Mouse (Mus musculus): ENCODE results near the gene Samd15.
A peak's percentile ranks its signal among the peaks of the same experiment; 100 is the strongest.
"Not testable (repeated sequence)": the region's sequence is repeated elsewhere in the genome, so short reads cannot be mapped to it uniquely, and the experiment has no call there.

Samd15 gene

DNA sequence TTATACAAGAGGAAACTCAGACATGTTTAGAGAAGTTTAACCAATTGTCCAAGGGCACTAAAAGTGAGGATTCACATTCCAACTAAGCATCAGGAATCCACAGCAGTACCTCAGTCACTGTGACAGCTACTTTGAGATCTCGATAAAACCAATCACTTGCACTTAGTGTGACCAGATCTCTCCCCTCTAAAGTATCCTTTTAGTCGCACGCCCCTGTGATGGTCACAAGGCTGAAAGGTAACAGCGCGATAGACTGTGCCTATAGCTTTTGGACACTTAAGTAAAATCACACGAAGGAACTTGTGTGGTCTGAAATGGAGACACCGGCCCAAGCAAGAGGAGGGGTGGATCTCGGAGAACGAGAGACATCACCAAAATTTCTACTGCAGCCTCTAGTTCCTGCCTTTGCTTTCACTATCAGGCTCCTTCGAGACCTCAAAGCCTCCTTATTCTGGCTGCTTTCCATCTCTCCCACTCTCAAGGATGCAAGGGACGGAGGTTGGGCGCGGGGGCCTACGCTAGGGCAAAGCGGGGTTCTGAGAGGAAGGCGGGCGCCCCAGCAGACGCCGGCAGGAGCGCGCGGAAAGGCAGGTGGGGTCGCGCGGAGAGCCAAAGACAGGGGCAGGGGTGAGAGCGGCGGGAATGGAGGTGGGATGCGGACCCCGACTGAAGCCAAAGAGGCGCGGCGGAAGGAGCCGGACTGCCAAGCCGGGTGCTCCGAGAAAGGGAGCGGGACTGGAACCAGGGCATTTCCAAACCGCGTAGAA, at the start of gene Samd15:
Gene Samd15 (plus strand): TSS at position 518 of the 767 bp plus-strand sequence.
- DNase-seq = peak; percentile 21 to 54

DNA sequence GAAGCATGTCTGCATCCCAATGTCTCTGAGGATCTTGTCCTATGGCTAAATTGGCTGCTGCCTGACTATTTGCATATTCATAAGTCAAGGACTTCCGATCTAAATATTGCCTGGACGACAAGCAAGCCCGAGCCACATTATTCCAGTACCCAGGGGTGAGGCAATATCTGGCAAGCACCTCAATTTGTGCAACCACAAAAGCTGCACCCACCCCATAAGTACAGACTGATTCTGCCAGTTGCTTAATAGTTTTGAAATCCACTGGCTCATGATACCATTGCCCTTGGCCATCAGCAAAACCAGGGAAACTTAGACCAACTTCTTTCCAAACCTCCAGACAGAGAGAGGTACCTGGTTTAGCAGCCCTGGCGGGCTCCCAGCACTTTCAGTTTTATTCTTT, 45.1 kb upstream of the Samd15 start:
- DNase-seq = not testable (repeated sequence)

DNA sequence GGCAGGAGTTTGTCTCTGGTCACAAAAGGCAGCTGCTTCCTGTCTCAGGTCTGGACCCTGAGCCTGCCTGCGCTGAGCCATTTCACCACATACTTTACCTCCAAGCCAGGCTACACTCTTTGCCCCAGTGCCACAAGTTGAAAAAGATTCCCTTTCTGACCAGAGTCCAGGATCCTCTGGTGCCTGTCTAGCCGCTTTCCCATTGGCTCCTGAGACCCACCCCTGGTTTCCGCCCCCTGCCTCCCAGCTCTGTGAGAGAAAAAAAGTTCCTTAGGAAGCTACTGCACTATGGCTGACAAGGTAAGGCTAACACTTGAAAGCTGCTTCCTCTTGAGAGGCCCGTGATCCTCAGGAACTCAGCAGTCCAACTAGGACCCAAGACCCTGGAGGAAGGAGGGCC, 42.2 kb upstream of the Samd15 start:
- DNase-seq = peak; percentile 76 to 92

DNA sequence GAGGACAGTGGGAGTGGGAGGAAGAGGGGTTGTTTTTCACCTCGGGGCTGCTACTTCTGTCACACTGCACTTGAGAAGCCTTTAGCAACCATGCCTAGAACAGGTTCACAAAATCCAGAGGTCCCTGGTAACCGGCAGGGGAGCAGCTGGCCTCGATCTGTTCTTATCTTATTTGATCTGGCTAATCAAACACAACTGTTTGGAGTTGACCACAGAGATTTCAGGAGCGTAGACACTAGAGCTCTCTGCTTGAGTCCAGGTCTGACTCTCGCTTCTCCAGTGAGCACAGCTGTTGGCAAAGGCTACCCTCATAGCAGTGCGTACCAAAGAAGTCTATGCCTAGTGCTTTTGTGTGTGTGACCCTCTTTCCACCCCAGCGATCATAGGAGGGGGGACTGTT, 41.4 kb upstream of the Samd15 start:
- DNase-seq = peak in 1 of 2 experiments; percentile 42

DNA sequence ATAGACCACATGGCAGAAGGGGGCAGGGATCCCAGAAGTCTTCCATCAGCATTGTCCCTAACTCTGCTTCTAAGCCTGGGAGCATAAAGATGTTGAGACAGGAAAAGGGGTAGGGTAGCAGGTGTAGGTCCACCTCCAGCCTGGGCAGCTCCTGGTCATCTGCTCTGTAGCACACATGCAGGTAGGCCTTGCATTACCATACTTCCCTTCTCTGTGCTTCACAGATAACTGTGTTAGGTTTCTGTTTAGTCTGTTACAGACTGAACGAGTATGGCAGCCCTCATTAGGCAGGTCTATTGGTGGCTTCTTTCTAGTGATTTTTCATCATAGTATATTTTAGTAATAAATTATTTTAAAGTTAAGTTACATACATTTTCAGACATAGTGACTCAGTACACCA, 39.2 kb upstream of the Samd15 start:
- DNase-seq = no peak

DNA sequence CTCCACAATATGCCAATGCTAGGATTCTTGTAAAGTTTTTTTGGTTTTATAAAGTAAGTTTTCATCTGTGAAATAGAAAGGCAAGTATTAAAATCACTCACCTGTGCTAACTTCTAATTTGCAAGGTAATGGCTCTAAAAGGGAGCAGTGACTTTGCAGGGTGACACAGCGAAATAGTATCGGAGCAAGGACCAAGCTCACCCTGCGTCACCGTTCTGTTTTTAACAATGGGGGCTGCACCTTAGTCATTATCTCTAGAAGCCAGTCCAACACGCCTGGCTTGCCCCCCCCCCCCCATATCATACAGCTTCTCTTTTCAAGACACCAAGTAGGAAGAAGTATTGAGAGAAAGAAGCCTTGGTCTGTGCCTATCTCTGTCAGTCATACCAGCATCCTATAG, 38.7 kb upstream of the Samd15 start:
- DNase-seq = no peak

DNA sequence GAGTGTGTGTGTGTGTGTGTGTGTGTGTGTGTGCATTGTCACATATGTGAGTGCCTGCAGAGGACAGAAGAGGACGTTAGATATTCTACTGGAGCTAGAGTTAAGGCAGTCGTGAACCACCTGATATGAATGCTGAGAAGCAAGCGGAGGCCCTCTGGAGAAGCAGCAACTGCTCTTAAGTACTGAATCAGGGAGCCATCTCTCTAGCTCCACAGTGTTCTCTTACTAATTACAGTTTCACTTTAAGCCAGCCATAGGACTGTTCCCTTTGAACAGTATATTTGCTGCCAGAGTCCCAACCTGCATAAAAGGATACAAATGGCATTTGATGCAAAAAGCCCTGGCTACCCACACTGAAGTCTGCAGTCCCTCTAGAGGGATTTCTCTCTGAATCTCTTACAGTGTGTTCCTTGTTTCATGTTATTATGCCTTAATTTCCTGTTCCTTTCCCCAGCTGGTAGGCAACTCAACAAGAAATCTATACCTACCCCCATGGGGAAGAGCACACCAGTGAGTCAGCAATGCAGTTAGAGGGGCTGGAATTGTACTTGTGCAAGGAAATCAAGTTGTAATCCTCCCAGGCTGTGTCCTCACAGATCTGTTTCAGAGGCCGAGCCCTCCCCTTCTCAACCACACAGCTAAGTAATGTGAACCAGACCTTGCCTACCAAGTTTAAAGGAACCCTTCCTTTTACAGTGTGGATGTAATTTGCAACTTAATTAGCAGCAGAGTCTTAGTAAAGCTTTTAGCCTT, 24.2 kb upstream of the Samd15 start:
- no peak for DNase-seq

DNA sequence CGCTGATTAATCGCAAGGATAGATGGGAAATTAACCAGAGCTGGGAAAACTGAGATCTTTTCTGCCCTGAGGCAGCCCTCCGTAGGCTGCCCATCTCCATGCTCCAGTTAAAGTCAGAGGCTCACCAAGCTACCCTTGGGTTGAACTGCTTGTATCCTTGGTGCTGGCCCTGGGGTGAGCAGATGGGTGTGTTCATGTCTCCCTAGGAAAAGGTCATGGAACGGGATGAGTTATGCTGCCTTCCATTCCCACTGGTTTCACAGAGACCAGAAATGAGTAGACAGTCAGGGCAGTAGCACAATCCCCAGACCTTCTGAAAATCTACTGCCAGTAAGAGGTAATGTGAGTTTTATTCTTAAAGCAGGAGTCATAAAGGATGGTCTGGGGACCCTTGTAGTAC, 21.9 kb upstream of the Samd15 start:
- DNase-seq = no peak

DNA sequence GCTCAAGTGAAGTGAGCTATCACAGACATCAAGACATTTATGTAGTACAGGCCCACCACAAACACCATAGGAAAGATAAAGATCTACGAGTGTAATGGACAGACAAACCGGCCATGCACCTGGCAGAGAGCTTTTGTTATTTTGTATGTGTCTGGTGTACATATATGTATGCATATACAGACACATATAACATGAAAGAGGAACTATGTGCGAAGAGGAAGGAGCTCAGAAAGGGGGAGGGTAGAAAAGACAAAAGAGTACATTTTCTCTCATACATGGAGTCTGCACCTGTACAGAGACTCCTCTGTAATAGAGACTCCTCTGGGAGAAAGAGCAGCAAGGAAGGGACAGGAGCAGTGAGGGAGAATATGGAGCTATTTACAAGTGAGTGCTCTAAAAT, 6.5 kb upstream of the Samd15 start:
- no peak for DNase-seq

DNA sequence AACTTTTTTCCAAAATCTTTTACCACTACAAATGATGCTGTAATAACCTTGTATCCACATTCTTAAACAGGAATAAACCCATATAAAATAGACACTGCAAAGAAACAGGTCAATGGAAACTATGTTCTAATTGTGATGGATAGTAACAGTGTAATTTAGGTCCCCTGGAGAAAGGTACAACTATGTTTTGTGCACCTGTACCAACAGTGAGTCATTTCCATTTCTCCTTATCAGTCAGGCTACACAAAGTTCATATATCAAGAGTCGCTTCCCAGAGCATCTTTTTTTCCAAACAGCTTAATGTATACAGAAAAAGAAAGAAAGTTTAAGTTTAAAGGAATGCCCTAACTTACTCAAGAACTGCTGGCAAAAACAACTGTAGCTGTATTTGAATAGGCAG, 4.5 kb upstream of the Samd15 start:
- DNase-seq = no peak

DNA sequence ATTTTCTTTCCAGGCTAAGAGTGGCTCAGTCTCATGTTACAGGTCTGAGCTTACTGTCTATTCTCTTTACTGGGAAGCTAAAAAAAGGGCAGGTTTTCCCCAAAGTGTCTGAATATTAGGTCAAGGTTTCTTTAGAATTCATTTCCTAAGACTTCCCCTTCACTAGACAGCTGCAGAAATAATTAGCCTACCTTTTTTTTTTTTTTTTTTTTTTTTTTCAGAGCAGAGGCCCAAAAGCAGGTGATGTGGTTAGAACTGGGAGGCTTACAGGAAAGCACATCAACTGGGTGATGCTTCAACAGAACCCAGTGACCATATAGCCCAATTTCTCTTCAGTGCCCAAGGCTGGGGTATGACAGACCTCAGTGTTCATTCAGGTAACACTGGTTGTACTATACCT, 3.2 kb upstream of the Samd15 start:
- DNase-seq = no peak

DNA sequence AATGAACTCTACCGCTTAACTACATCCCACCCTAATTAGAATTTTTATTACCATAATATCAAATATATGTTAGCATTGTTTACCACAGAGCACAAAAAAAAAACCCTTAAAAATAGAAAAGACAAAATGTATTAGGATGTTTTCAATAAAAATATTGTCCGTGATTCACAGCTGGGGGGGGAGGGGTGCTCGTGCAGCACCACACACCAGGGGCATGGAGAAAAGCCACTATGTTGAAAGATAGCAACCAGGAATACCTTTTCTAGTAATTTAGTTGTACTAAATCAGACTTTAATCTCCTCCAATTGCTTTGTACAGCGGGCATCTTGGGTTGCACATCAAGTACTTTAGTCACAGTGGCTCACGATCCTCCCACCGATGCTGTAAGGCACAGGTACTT, 731 bp upstream of the Samd15 start:
- no peak for DNase-seq

DNA sequence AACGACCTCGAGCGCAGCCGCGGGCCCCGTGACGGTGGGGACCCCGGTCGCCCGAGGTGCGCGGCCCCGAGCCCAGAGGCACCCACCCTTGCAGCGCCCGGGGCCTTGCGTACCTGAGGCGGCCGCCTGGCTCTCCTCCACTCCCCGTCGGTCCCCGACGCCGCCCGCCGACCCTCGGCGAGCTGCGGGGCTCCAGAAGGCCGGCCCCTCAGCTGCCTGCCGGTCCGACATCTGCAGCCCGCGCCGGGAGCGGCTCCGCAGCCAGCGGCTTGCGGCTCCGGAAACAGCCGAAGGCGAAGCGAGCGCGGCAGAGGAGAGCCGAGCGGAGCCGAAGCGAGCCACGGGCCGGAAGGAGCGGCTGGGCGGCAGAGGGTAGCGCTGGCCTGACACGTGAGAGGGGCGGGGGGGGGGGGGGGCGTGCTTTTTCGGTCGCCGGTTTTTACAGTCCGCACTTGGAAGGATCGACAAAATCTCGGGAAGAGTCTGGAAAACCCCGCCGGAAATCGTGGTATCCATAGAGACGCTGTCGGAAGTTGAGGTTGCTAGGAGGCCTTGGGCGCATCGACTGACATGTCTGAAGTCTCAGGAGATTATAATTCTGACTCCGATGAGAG, 557 bp downstream of the Samd15 start, which contains the start of gene Tmed8:
Gene Tmed8 (minus strand): TSS at position 482 of the 614 bp plus-strand sequence.
- peak; percentile 78 to 91 for DNase-seq

DNA sequence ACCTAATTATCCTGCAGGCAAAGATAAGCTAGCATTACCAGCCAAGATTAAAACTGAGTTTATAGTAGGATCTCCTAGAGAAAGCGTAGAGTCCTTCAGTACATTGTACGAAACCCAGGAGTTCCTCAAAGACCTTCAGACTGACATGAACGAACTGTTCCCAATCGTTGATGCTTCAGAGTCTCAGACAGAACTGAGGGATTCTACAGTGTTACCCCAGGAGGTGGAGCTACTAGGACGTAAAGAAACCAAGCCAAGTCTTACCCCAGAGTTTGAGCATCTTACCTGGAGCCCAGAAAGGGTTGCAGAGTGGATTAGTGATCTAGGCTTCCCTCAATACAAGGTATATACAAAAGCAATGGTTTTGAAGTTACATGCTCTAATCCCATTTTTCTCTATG, 2.2 kb downstream of the Samd15 start:
- no peak for DNase-seq

DNA sequence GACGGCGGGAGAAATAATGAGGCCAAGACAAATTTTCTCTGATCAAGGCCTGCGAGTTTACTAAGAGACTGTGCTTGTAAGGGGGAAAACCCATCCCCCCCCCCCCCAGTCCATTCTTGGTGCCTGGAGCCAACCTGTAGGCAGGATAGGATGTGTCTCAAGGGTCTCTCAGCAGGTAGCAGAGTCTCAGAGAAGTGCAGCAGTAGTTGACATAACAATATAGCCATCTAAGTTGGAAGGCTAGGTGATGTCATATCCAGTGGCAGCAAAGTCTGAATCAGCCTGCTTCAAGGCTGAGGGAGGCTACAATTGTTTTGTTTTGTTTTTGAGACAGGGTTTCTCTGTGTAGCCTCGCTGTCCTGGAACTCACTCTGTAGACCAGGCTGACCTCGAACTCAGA, 6.3 kb downstream of the Samd15 start:
- not testable (repeated sequence) for DNase-seq

DNA sequence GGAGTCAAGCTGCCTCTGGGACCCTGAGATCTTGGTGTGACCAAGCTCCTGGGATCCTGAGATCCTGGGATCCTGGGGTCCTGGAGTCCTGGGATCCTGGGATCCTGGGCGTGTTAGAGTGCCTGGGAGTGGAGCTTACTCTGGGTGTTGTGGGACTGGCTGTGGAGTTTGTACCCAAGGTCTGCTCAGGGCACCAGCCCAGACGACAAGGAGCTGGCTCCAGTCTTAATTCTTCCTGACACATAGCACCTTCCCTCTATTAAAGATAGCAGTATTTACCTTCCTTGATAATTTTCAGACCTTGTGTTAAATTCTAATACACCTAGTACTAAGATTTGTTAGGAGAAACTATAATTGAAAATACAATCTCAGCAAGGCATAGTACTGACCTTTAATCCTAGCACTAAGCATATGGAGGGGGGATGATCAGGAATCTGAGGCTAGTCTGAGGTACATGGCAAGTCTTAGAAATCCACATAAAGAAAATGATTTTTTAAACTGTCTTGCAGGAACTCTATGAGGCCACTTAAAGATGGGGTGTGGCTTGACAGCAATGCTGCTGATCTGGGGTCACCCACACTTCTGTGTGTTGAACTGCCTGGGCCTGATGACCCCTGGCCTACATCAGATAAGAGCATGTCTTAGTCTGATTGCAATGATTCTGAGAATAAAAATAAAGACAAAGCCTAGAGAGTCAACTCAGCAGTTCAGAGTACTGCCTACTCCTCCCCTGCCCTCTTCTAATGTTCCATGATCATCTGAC, 13.5 kb downstream of the Samd15 start:
- DNase-seq = no peak

DNA sequence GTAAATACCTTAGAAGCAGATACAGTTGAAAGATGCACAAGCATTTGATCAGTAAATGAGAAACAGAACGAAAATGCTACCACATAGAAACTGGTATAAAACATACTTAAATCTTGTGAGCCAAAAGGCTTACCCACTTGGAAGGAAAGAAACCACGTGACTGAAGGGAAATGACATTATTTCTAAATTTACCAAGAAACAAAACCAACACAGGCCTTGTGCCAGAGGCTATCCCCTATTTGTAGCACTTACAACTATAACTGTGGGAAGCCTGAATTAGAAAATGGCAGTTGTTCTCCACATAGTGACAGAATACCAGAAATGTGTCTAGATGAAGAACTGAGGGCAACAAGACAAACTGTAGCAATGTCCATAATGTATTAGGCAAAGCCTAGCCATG, 16.5 kb downstream of the Samd15 start:
- no peak for DNase-seq

DNA sequence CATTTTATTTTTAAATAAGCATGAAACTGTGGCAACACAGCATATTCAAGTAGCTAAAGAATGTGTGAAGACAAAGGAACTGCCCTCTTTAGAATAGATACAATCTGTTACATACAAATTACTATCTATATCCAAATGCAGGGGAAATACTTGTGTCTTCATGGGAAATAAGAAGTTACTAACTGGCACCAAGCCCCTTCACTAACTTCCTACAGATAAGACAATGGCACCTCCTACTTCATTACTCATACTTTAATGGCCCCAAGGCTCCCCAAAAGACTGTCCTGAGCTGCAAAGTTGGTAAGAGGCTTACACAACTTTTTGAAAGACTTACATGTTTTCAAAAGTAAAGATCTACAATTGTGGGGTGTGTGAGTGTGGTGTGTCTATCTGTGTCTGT, 18.1 kb downstream of the Samd15 start:
- DNase-seq = no peak

DNA sequence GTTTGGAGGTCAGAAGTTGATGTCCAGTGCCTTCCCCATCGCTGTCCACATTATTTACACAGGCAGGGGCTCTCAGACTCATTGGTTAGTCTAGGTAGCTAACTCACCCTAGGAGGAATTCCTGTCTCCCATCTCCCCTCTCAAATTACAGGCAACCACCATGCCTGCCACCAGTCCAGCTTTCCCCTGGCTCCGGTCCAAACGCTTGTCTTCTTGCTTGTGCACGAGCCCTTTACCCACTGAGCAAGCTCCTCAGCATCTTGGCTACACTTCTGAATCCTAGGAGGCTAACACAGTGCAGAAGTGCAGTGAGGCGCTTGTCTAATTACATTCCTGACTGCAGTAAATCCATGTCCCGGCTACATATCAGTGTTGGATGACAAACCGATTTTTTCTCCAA, 19.8 kb downstream of the Samd15 start:
- peak in 1 of 2 experiments; percentile 20 for DNase-seq

DNA sequence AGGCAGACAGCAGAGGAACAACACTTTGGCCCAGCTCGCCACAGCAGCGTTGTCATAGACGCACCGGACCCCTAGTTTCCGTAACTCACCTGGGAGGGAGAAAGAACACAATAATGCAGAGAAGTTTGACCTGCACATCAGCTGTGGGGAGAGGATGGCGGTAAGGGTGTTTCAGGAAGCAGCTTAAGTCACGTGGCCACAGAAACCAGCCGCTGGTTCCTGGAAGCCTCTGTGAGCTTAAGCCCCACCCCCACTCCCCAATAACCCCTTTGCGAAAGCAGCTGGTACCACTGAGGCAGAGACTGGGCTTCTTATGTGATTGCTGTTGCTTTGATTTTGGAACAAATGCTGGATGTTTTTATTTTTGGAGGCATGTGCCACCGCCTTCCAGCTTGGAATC, 25.4 kb downstream of the Samd15 start:
- DNase-seq = no peak

DNA sequence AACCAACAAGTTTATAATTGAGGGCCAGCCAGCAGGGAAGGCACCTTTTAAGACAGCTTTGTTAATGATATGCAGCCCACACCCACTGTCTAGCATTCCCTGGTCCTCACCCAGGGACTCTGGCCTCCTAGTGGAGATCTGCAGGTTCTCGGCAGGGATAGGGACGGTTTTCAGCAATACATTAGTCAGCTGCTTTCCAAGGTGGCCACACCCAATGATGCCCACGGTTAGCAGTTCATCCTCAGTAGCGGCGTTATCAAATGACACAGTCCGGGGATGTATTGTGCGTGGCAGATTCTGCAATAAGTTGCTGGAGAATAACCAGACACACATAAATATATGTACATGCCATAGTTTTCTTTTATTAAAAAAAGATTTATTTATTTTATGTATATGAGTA, 27.3 kb downstream of the Samd15 start:
- DNase-seq = no peak

DNA sequence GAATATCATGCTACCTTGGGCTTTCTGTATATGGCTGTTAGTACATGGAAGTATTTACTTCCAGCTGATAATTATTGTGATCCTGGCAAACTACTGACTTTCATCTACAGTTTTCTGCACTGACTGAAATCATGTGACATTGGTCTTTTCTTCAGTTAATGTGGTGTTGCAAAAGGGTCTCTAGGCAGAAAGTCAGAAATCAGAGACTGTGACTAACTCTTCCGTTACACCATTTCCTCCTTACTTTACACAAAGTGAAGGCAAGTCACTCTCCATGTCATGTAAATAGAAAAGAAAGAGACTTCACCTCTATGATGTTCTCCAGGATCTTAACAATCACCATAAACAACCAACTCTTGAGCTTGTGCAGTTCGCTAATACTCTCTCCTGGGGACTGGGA, 30.1 kb downstream of the Samd15 start:
- DNase-seq = no peak

DNA sequence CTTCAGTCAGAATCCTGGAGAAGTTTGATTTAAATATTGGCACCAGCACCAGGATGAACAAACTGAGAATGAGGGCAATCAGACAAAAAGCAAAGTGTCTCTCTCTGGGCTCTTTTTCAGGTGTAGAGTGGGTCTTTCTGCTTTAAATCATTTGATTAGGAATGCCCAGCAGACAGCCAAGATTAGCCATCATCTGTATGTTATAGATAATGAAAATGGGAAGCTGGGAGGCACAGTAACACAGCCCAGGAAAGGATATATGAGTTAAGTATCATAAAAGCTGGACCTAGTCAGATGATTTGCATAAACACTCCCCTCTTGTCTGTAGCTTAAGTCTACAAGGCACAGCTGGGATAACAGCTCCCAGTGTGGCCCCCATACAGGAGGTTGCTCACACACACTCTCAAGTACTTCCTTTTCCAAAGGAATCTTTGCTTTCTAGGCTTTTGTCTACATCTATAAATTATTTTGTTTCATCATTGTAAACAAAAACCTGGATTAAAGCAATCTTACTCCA, 30.9 kb downstream of the Samd15 start:
- DNase-seq = no peak

Data from kidney, postnatal 25 days (tissue).